Mouse (Mus musculus): Measurements from ENCODE around the gene Ube2o. TPM values are rescaled to one million over a fixed set of nuclear protein-coding genes. Genes with fewer than 3 reads are reported as not detected.
"Not testable (repeated sequence)": the region's sequence is repeated elsewhere in the genome, so short reads cannot be mapped to it uniquely, and the experiment has no call there.

The Ube2o gene
- total RNA-seq, 2 experiments from 2014 or later = 29.1 to 33.8 TPM

GRCm38 (mm10) chr11:116512154-116512553 lies 69.1 kb downstream of the Ube2o start:
- DNase-seq = no peak

- no peak for DNase-seq
These were observed 69.9 kb downstream of the Ube2o start for GRCm38 (mm10) chr11:116511301-116511868.

DNA sequence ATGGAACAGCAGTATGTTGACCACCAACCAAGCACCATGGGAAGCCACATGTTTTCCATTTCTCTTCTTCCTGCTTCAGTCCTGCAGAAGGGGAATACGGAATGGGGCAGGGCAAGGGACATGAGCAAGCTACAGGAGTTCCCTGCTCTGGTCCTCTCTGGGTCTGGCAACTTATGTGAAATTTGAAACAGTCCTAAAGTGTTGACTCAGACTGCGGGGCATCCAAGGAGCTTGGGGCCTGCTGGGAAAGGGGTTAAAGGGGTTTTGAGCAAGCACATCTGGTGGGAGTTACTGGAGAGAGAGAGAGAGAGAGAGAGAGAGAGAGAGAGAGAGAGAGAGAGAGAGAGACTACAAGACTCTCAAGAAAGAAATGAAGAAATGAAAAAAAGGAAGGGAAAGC lies 72.6 kb downstream of the Ube2o start:
- no peak for DNase-seq

- DNase-seq = no peak
These were observed 74.9 kb downstream of the Ube2o start for GRCm38 (mm10) chr11:116506151-116506875.

GRCm38 (mm10) chr11:116505573-116505972 lies 75.7 kb downstream of the Ube2o start:
- DNase-seq = no peak

DNA sequence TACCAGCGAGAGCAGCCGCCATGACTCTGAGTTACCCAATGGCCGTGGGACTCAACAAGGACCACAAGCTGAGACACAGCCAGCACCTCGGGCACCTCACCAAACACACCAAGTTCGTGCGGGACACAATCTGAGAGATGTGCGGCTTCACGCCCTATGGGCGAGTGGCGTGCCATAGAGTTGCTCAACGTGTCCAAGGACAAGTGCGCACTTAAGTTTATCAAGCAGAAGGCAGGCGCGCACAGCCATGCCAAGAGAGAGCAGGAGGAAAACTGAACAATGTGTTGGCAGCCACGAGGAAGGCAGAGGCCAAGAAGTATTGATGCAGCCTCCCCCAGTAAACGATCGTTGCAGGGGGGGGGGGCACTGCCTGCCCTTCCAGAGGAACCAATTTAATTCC lies 76.7 kb downstream of the Ube2o start:
- DNase-seq = peak; percentile 39

- DNase-seq = peak; percentile 57
These were observed 80.1 kb downstream of the Ube2o start for GRCm38 (mm10) chr11:116501005-116501746.

- no peak for DNase-seq
These were observed 82.2 kb downstream of the Ube2o start for GRCm38 (mm10) chr11:116499018-116499417.

DNA sequence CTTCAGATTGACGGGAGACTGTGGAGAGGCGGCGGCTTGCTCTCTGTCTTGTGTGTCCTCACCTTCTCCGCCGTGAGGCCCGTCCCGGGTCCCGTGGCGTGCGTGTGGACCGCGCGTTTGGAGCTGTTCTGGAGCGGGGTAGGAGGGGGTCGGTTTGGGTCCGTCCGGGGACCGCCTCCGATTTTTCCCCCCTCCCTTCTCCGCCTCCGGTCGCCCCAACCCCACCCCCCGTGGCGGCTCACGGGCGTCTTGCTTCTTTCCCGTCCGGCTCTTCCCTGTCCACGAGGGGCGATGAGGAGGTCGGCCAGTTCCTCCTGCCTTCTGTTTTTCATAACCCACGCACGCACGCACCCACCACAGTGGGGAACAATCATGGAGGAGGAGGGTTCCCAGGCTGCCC lies 82.7 kb downstream of the Ube2o start:
- DNase-seq = no peak

- DNase-seq = no peak
These were observed 83.9 kb downstream of the Ube2o start for GRCm38 (mm10) chr11:116497313-116497712.

GRCm38 (mm10) chr11:116494474-116495174 lies 86.6 kb downstream of the Ube2o start:
- DNase-seq = peak; percentile 85

DNA sequence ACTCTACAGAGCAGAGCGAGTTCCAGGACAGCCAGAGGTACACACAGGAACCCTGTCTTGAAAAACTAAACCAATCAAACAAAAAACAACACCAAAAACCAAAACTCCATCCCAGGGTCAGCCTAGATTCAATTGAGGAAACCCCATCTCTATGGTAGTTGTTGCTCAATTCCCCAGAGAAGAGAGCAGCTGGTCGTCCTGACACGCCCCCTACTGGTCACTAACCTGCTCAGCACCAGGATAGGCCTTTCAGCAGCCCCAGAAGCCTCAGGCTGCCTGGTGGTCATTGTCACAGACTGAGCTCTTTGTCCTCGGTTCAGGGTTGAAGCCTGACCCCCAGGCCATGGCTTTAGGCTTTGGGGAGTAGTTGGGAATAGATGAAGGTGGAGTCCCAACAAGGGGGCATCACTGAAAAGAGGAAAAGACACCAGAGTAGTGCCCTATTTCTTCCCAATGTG lies 87.4 kb downstream of the Ube2o start, which contains the start of gene Prpsap1:
TSS of gene Prpsap1 (minus strand) at position 408 of the 458 bp plus-strand sequence.
- DNase-seq = peak; percentile 59

DNA sequence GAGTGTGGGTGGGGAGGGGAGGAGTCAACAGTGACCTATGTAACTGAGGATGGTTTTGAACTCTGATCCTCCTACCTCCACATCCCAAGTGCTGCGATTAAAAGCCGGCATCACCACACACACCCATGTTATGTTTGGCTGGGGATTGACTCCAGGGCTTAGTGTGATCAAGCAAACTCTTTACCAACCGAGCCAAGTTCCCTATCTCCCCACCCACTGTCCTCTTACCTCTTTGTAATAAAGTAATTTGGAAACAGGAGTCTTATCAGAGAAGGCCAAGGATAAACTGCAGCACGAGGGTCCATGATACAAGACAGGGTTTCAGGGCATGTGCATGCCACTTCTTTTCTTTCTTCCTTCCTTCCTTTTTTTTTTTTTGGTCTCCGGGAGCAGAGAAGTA lies 88.1 kb downstream of the Ube2o start:
- no peak for DNase-seq

DNA sequence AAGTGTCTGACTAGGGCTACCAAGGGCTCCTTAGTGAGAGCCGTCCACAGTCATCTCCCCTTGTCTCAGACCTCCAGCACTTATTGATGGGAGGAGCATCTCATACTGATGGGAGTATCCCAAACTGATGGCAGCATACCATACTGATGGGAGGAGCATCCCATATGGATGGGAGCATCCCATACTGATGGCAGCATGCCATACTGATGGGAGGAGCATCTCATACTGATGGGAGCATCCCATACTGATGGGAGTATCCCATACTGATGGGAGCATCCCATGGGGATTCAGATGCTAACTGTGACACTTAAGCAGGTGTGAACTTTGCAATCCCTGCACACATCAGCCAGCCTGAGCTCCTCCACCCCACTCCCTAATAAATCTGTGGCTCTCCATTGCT lies 88.7 kb downstream of the Ube2o start:
- not testable (repeated sequence) for DNase-seq

DNA sequence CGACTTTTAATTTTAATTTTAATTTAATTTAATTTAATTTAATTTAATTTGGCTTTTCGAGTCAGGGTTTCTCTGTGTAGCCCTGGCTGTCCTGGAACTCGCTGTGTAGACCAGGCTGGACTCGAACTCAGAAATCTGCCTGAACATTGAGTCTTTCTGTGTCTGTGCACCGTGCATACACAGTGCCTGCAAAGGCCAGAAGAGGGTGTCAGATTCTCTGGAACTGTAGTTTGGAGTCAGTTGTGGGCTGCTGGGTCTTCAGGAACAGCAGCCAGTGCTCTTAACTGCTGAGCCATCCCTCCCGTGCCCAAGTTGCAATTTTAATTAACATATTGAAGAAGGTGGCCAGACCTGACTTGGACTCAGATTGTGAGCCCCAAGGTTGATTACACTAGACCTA lies 89.9 kb downstream of the Ube2o start:
- DNase-seq = no peak

GRCm38 (mm10) chr11:116490232-116491107 lies 90.8 kb downstream of the Ube2o start:
- peak; percentile 91 for DNase-seq

GRCm38 (mm10) chr11:116489771-116490231 lies 91.4 kb downstream of the Ube2o start:
- DNase-seq = no peak

GRCm38 (mm10) chr11:116488693-116489375 lies 92.4 kb downstream of the Ube2o start:
- DNase-seq = no peak

GRCm38 (mm10) chr11:116488207-116488606 lies 93.0 kb downstream of the Ube2o start:
- DNase-seq = no peak

Data from heart, postnatal 4 days (tissue).